Mouse (Mus musculus): ENCODE measurements at regions not wholly inside any gene's neighbourhood (a gene's known extent, or its start where the extent isn't known, plus 50 kb on each side); places are given as distances from the start of the nearest gene placed in this dataset.

DNA sequence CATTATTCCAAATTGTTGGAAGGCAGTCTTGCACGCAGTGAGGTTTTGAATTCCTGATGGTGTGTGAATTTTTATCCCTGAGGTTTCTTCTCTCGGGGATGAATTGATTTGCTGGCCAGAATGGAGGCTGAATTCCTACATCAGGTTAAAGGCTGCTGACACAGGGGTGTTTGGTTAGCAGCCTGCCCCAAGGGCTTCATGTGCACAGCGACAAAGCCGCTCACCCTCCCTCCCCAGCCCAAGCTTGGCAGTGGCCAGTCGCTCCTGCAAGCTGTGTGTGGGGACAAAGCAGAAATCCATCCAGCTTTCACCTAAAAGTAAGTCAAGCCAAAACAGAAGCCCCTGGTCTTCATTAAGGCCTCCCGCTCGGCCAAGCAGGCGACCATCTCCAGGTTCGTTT is 151.4 kb upstream of the Eomes start:
- no peak for DNase-seq (ENCODE audit: low spot score)

GRCm38 (mm10) chr9:118327904-118328303 is 150.1 kb upstream of the Eomes start:
- no peak for DNase-seq (ENCODE audit: low spot score)

DNA sequence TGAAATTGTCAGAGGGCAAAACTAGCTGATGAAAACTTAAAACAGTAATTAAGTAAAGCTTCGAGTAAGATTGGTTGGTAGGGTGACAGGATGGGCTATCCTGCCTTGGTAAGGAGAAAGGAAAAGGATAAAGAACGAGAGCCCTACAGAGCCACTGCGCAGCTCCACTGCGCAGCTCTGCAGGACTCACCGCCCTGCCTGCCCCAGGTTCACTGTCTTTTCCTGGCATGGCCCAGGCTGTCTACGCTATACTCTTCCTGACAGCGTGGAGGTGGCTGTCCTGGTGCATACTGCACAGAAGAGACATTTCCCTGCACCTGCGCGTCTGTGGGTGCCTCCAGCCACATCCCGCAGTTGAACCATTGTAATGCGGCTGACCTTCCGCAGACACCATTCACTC is 136.6 kb upstream of the Eomes start:
- no peak for DNase-seq (ENCODE audit: low spot score)

GRCm38 (mm10) chr9:118354911-118355310 is 123.1 kb upstream of the Eomes start:
- DNase-seq (ENCODE audit: low spot score) = no peak

DNA sequence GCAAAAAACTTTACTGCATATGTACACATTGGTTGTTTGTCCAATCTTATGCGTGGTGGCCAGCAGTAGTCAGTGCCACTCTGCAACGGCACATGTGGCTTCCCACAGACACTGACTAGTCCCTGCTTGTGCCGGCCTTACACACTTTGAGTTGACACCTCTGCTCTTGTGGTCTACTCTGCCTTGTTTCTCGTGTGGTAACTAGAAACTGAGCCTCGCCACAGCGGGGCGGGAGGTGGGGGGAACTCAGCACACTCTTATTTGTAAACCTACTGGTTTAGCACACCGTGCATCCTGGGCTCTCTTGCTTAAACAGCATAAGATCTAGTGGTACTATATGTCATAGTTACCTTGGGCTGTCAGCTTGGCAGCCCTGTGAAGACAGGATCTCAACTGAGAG is 120.6 kb upstream of the Eomes start:
- DNase-seq (ENCODE audit: low spot score) = no peak

DNA sequence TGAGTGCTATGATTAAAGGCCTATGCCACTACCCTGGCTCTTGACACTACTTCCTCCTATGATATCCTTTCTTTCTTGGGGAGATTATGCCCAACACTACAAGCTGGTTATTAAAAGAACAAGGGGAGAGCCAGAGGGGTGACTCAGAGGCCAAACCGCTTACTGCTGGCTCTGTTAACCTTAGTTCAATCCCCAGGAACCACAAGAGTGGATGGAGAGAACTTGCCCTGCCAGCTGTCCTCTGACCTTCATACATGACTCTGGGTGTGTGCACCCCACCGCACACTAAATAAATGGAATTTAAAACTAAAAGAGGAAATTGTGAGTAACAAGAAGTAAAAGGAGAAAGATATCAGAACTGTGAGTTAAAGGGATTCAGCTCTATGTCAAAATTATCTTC is 114.1 kb upstream of the Eomes start:
- DNase-seq (ENCODE audit: low spot score) = no peak

DNA sequence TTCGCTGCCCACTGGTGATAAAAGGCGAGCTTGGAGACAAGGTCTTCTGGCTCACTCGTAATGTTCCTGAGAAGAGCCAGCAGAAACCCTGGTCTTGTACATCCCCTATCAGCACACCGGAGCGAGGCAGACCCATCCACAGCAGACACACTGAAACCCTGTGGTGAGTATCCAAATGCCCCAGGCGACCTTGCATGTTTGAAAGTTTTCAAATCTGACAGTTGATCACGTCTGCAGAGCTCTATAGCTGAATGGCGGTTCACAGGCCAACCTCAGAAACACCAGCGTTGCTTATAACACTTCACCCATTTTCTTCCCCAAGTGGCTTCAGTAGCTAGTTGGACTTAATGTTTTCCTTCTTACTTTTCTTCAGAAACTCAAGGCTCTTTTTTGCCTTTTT is 112.6 kb upstream of the Eomes start:
- DNase-seq (ENCODE audit: low spot score) = no peak

DNA sequence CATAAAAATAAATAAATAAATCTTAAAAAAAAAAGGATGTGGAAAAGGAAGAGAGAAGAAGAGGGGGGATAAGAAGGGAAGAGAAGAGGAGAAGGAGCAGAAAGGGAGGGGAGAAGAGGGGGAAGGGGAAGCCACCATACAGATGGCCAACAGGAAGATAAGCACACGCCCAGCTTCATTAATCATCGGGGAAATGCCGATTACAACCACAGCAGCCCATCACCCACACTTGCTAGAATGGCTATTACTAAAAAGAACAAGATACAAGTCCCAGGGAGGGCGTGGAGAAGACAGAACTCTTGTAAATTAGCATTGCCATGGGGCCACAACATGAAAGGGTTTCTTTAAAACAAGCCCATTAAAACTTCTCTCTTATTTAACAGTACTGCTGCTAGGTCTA is 110.7 kb upstream of the Eomes start:
- DNase-seq (ENCODE audit: low spot score) = no peak

- no peak for DNase-seq (ENCODE audit: low spot score)
Observed at GRCm38 (mm10) chr9:118370581-118370980, 107.4 kb upstream of the Eomes start.

- DNase-seq (ENCODE audit: low spot score) = no peak
Observed at GRCm38 (mm10) chr9:118374680-118375079, 103.3 kb upstream of the Eomes start.

DNA sequence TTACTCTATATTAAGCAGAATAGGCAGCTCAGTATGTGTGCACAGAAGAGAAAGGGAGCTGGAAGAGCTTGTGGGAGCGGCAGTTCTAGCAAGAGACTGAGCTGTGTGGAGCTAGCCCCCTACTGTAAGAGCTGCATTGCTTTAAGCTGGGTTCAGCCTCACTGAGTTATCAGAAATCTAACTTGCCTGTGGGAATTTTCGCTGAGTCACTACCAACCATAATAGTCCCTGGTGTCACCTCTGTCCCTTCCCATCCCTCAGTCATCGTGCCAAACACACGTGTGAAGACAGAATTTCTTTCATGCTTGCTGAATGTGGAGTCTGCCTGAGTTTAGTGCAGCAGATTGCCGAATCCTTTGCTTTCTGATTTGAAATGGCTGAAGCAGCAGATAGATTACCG is 99.0 kb upstream of the Eomes start:
- DNase-seq (ENCODE audit: low spot score) = no peak

DNA sequence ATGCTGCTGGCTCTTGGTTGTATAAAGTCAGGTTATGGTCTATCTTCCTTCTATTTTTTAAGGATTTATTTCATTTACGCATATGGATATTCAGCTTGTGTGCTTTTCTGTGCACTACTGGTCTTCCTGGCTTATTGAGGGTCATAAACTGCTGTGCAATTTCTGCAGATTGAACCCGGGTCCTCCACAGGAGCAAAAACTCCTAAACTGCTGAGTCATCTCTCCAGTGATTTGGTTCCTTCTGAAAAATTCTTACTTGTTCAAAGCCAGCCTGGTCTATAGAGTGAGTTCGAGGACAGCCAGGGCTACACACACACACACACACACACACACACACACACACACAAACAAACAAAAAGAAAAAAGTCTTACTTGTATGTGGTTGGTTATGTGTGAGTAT is 95.5 kb upstream of the Eomes start:
- DNase-seq (ENCODE audit: low spot score) = no peak

DNA sequence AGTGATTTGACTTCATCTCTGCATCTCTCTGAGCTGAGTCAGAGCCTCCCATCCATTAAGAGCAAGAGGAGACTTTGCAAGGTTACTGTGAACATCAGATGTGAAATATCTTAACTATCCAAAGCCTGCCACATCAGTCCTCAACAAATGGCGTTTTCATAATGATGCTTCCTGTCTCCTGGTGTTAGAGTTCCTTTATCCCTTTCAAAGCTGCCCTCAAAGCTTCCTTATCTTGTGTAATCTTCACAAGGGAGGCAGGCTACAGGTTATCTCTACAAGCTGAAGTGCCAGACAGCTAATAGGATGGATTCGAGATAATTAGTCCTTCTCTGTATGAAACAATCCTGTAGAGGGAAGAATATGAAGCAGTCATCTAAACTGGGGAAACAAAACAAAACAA is 93.4 kb upstream of the Eomes start:
- DNase-seq (ENCODE audit: low spot score) = no peak

DNA sequence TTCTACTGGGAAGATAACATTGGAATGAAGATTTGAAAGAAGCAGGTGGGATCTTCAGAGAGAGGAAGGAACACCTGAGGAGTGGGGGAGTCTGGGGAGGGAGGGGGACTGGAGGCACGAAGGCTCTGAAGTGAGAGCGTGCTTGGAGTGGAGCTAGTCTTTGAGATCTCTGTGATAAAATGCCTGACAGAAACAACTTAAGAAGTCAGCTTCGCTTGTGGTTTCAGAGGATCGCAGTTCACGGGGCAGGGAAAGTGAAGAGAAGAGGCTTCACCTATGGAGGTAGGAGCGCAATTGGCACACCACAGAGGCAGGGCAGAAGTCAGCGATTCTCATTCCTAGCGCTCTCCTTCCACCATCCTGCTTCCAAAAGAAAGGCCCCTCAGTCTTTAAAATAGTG is 90.4 kb upstream of the Eomes start:
- DNase-seq (ENCODE audit: low spot score) = no peak

DNA sequence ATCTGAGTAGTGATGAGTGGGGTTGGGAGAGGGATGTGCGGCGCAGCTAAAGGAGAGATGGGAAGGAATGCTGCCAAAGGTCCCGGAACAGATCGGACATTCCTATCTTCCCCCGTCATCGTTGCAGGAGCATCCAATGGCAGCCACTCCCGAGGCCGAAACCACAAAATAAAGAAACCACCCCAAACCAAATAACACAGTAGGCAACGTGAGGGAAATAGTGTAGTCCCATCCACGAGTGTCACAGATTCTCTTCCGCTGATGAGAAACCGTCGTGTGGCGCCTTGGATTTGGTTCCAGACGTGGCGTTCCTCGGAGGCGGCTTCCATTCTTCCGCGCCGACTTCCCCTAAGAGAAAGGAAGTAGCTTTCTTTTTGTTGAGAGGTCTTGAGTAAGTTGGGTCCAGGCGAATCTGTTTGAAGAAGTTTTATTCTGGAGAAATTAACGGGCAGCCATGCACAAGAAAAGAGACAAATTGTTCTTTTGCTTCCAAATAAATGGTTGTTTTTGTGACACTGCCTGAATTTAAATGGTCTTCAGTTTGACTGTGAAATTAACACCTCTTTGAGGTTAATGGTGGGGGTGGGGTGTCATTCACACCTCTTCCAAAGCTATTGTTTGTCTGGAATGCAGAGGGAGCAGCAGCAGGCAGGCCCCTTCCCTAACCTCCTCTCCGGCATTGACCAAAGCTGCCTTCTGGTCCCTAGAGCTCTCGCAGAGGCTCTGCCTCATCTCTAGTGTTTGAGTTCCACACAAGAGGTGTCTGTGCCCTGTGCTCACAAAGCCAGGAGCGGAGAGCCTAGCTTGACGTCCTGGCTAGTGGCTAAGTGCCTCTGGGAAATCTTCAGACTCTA is 88.3 kb upstream of the Eomes start:
- no peak for DNase-seq (ENCODE audit: low spot score)

DNA sequence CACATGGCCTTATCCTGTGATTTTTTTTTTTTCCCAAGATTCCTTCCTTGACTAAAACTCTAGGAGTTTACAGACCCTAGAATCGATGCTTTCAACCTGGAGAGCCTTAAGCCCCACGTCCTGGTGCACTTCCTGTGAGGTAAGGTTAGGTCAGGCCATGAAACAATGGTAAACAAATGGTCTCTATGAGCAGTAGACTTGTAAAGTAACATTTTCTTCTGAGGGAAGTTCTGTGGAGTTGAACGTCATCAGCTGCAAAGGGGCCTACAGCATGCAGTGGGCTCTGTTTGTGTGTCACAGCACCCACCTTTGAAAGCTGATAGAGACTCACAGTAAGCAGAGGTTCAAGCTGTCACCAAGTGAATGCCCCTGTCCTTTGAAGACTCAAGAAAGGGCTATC is 87.3 kb upstream of the Eomes start:
- no peak for DNase-seq (ENCODE audit: low spot score)

DNA sequence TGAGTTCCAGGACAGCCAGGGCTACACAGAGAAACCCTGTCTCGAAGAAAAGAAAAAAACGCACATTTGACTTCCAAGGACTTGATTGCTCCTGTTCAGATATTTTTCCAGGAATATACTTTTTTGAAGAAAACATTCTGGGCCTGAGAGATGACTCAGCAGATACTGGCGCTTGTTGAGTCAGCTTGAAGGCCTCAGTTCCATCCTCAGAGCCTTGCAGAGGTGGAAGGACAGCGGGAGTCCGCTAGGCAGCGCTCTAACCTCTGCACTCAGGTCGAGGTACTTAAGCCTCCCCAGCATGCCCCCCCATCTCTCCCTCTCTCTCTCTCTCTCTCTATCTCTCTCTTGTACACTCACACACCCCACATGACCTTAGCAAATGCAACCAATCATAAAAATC is 86.3 kb upstream of the Eomes start:
- no peak for DNase-seq (ENCODE audit: low spot score)

- no peak for DNase-seq (ENCODE audit: low spot score)
Observed at GRCm38 (mm10) chr9:118392796-118393195, 85.2 kb upstream of the Eomes start.

- DNase-seq (ENCODE audit: low spot score) = no peak
Observed at GRCm38 (mm10) chr9:118393567-118393966, 84.4 kb upstream of the Eomes start.

DNA sequence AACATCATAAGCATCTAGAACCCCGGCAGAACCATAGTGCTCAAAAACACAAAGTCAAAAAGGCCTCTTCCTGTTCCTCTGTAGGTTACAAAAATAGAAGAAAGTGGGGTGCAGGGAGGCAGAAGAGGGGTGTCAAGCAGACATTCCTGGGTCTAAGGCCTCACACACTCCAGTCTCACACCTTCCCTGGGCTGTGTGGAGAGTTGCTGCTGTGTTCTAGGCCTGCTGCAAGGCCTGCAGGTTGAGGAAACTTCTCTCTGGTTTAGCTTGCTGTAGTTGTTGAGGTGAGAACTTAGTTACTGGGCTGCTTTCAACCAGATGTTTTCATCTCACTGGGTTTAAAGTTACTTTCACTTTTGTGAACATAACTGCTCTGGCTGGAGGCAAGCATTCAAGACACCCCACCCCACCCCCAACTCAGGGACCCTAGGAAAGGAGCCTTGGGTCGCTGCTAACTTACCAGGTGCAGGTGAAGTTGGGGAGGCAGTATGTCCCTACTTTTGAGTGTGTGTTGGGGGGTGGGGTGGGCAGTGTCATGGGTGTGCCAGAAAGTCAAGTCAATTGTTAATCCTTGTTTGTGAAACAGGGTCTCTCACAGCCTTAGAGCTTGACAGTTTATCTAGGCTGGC is 81.5 kb upstream of the Eomes start:
- no peak for DNase-seq (ENCODE audit: low spot score)

DNA sequence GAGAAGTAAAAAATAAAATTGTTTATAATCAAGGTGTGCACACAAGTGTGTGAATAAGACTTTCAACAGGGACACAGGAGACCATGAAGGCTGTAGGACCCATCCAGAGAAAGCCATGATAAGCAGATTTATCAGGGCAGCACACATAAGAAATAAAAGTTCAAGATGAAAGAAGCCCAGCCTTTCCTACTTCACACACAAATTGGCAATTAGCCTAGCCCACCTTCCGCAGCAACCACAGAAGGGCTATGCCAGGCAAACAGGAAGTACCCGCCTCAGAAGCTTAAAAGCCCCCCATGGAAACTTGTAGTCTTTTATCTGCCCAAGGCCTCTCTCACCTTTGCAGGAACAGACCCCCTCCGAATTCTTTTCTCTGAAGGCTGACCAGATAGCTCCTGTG is 77.5 kb upstream of the Eomes start:
- DNase-seq (ENCODE audit: low spot score) = no peak

DNA sequence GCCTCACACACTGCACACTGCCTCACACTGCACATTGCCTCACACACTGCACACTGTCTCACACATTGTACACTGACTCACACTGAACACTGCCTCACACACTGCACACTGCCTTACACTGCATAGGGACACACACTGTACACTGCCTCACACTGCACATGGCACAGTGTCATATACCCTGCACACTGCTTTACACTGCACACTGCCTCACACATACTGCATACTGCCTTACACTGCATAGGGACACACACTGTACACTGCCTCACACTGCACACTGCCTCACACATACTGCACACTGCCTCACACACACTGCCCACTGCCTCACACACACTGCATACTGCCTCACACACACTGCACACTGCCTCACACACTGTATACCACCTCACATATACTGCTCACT is 76.8 kb upstream of the Eomes start:
- no peak for DNase-seq (ENCODE audit: low spot score)

DNA sequence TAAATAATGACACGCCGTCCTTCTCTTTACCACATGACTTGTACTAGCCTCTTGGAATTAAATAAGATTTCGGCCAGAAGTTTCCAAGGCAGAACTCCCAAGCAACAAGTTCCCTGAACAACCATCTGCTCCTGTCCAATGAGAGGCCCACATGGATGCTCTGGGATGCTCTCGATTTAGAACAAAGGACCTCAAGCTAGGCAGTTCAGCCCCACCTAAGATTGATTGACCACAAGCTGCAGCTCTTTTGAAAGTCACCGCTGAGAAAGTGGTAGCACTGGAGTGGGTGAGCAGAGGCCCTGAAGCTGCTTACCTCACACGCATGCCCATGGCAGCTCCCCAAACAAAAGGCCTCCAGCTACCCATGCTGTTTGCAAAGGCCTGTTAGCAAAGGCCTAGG is 73.1 kb upstream of the Eomes start:
- no peak for DNase-seq (ENCODE audit: low spot score)

- DNase-seq (ENCODE audit: low spot score) = no peak
Observed at GRCm38 (mm10) chr9:118405926-118406518, 72.0 kb upstream of the Eomes start.
